Mouse (Mus musculus) liver (tissue): Measurements from ENCODE around the gene Orc4.
"Not testable (repeated sequence)": the region's sequence is repeated elsewhere in the genome, so short reads cannot be mapped to it uniquely, and the experiment has no call there.

Source experiments
- DNase-seq: peaks from one replicate; pipeline ENCODE4 v3.0.0-alpha.2; 2020; ENCODE audit warnings: mixed read lengths

Orc4 gene

GRCm38 (mm10) chr2:48950252-48950315 lies at the start of gene Orc4:
Gene Orc4, minus strand, starts transcription at chr2:48950277.
- DNase-seq: no peak

- no peak for DNase-seq
Observed at GRCm38 (mm10) chr2:48990322-48990721, 40.2 kb upstream of the Orc4 start.

- no peak for DNase-seq
Observed at GRCm38 (mm10) chr2:48978920-48979319, 28.8 kb upstream of the Orc4 start.

- no peak for DNase-seq
Observed at GRCm38 (mm10) chr2:48956591-48956990, 6.5 kb upstream of the Orc4 start.

GRCm38 (mm10) chr2:48950316-48950880 lies 321 bp upstream of the Orc4 start:
- DNase-seq: peak; percentile 5

- DNase-seq: peak; percentile 47
Observed at GRCm38 (mm10) chr2:48949743-48950251, 280 bp downstream of the Orc4 start.

- peak; percentile 99 for DNase-seq
Observed at GRCm38 (mm10) chr2:48948841-48949584, 1.1 kb downstream of the Orc4 start, which contains the start of gene Mbd5. Gene Mbd5, plus strand, starts transcription at chr2:48949508.

- DNase-seq: no peak
Observed at GRCm38 (mm10) chr2:48947761-48948160, 2.3 kb downstream of the Orc4 start.

- DNase-seq: no peak
Observed at GRCm38 (mm10) chr2:48935058-48935457, 15.0 kb downstream of the Orc4 start.

- DNase-seq: no peak
Observed at GRCm38 (mm10) chr2:48915832-48916231, 34.2 kb downstream of the Orc4 start.

- DNase-seq: no peak
Observed at GRCm38 (mm10) chr2:48914185-48914584, 35.9 kb downstream of the Orc4 start.

GRCm38 (mm10) chr2:48908866-48909265 lies 41.2 kb downstream of the Orc4 start:
- DNase-seq: no peak

- no peak for DNase-seq
Observed at GRCm38 (mm10) chr2:48895186-48895585, 54.9 kb downstream of the Orc4 start.

- peak; percentile 14 for DNase-seq
Observed at GRCm38 (mm10) chr2:48885945-48886344, 64.1 kb downstream of the Orc4 start.

GRCm38 (mm10) chr2:48868199-48868913 lies 81.7 kb downstream of the Orc4 start:
- no peak for DNase-seq

GRCm38 (mm10) chr2:48865596-48865995 lies 84.5 kb downstream of the Orc4 start:
- not testable (repeated sequence) for DNase-seq
